8 mouse cellular contexts compared by ENCODE assay signal in the genomic region with DNA sequence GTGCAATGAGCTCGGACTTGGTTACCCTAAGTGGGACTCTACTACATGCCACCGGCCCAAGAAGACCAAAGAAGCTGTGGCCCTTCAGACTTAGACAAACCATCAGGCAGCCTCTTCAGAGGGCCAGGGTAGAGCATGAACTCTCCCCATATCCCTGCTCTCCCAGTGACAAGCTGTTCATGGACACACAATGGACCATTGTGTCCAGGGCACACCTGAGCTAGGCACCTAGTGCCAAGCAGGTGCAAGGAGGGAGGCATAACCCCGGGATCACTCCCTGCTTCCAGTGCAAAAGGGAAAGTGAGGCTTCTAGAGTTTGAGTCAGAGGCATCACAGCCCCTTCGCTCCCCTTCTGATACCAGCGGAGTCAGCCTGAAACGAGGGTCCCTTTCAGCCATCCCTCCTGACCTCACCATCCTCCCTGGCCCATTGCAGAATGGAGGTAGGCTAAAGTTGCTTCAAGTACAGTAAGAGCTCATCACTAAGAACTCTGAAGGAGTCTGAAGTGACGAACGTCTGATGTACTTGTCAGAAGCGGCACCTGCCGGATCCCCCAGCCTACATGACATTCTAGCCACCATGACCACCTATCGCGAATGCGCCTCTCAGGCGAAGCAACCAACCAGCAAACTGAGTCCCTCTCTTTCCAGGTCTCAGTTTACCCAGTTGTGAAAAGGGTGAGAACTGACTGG. TPM values are rescaled to one million over a fixed set of nuclear protein-coding genes. Genes with fewer than 3 reads are reported as not detected.
DNase-seq lines count a peak whose midpoint lies in the region; ATAC-seq and TF ChIP-seq lines count a peak whose summit lies in the region.

No protein-coding gene starts in this region.

- peak overlapping the region; percentile 76 for H3K4me3 ChIP-seq in kidney, embryonic 15.5 days (replicated peaks)
- H3K4me3 ChIP-seq in bone marrow, adult 2 months (replicated peaks; ENCODE audit: control insufficient read depth, low read depth, low read length) = peak overlapping the region; percentile 77
- peak overlapping the region; percentile 72 for H3K4me3 ChIP-seq in hindbrain, embryonic 14.5 days (replicated peaks; ENCODE audit: low read length)
- peak overlapping the region; percentile 70 for H3K4me3 ChIP-seq in midbrain, embryonic 14.5 days (replicated peaks; ENCODE audit: low read depth, low read length)

- H3K27ac ChIP-seq in kidney, embryonic 15.5 days = peak overlapping the region; percentile 61; the same call in 1 of the 2 replicates
- H3K27ac ChIP-seq in bone marrow, adult 2 months (ENCODE audit: control insufficient read depth, insufficient read depth, low read depth, low read length, poor library complexity) = peak overlapping the region; percentile 73
- no peak overlapping the region for H3K27ac ChIP-seq in hindbrain, embryonic 14.5 days
- no peak overlapping the region for H3K27ac ChIP-seq in midbrain, embryonic 14.5 days (replicated peaks; ENCODE audit: low read depth, low read length)

- no peak for DNase-seq in kidney, adult 18-20 months
- DNase-seq in hindbrain, embryonic 14.5 days (ENCODE audit: low spot score) = no peak
- no peak for DNase-seq in midbrain, embryonic 14.5 days
- no peak for DNase-seq in gastrocnemius, postnatal 25 days
- DNase-seq in cerebellum, adult 11 months = no peak
- DNase-seq in thymus, postnatal 4 days = no peak

- TF ChIP-seq POLR2A in bone marrow, adult 2 months (IDR thresholded peaks at IDR 0.05; ENCODE audit: borderline replicate concordance, control insufficient read depth, low read depth, low read length) = no peak

- ATAC-seq in kidney, embryonic 15.5 days (replicated peaks; ENCODE audit: low FRiP score) = no peak
- no peak for ATAC-seq in hindbrain, embryonic 14.5 days (ENCODE audit: low FRiP score)
- ATAC-seq in midbrain, embryonic 14.5 days (ENCODE audit: low FRiP score, low TSS enrichment) = no peak

- H3K27me3 ChIP-seq in kidney, embryonic 15.5 days = peaks cover 18% of the 10 kb centered on the region; the same call in 1 of the 2 replicates
- peaks cover 24% of the 10 kb centered on the region for H3K27me3 ChIP-seq in hindbrain, embryonic 14.5 days (ENCODE audit: control insufficient read depth, insufficient read depth, low read length)
- peaks cover 12% of the 10 kb centered on the region; the same call in 1 of the 2 replicates for H3K27me3 ChIP-seq in midbrain, embryonic 14.5 days (ENCODE audit: control insufficient read depth, insufficient read depth, low read length)

- no peak for TF ChIP-seq CTCF in bone marrow, adult 2 months (IDR thresholded peaks at IDR 0.05; ENCODE audit: control insufficient read depth, insufficient read depth, low read length)

- H3K9ac ChIP-seq in kidney, embryonic 15.5 days = peak overlapping the region; percentile 75
- H3K9ac ChIP-seq in hindbrain, embryonic 14.5 days = peak overlapping the region; percentile 66
- H3K9ac ChIP-seq in midbrain, embryonic 14.5 days (replicated peaks; ENCODE audit: low read length) = peak overlapping the region; percentile 67; the same call in 1 of the 2 replicates

- H3K36me3 ChIP-seq in kidney, embryonic 15.5 days = no peaks in the 10 kb centered on the region
- no peaks in the 10 kb centered on the region for H3K36me3 ChIP-seq in hindbrain, embryonic 14.5 days (replicated peaks; ENCODE audit: control insufficient read depth, insufficient read depth)
- H3K36me3 ChIP-seq in midbrain, embryonic 14.5 days (ENCODE audit: control insufficient read depth, insufficient read depth, low read length) = no peaks in the 10 kb centered on the region

- H3K4me1 ChIP-seq in kidney, embryonic 15.5 days = peaks cover 53% of the 10 kb centered on the region
- H3K4me1 ChIP-seq in bone marrow, adult 2 months (ENCODE audit: control insufficient read depth, insufficient read depth, low read length) = peaks cover 11% of the 10 kb centered on the region
- H3K4me1 ChIP-seq in hindbrain, embryonic 14.5 days (replicated peaks; ENCODE audit: control insufficient read depth, insufficient read depth, low read length) = peaks cover 38% of the 10 kb centered on the region
- H3K4me1 ChIP-seq in midbrain, embryonic 14.5 days (ENCODE audit: control insufficient read depth, insufficient read depth, low read length) = peaks cover 47% of the 10 kb centered on the region

- 19% methylated on average over 14 of the region's 14 CpGs for WGBS in kidney, embryonic 15.5 days
- WGBS in bone marrow, adult 2 months = 3% methylated on average over 14 of the region's 14 CpGs
- WGBS in hindbrain, embryonic 14.5 days = 17% methylated on average over 14 of the region's 14 CpGs
- WGBS in midbrain, embryonic 14.5 days = 21% methylated on average over 14 of the region's 14 CpGs

- H3K4me2 ChIP-seq in kidney, embryonic 15.5 days = peak overlapping the region; percentile 98
- H3K4me2 ChIP-seq in hindbrain, embryonic 14.5 days (replicated peaks) = peak overlapping the region; percentile 98
- H3K4me2 ChIP-seq in midbrain, embryonic 14.5 days (ENCODE audit: low read length) = peak overlapping the region; percentile 98

- no peaks in the 10 kb centered on the region for H3K9me3 ChIP-seq in kidney, embryonic 15.5 days (replicated peaks)
- no peaks in the 10 kb centered on the region for H3K9me3 ChIP-seq in hindbrain, embryonic 14.5 days (ENCODE audit: control insufficient read depth, low read length)
- H3K9me3 ChIP-seq in midbrain, embryonic 14.5 days (ENCODE audit: control insufficient read depth, low read length) = no peaks in the 10 kb centered on the region

RNA-seq across cellular contexts. Expression of a gene that starts 0.9 kb away (rescaled TPM):
- 3.7 and 5.5 TPM in 2 replicates for polyA plus RNA-seq in kidney, embryonic 15.5 days (2015; fragmentation: Nextera tagmentation; extraction: Ambion mirVana)
- 46.2 and 119 TPM in 2 replicates for polyA plus RNA-seq in bone marrow, adult 2 months (2011; ENCODE audit: insufficient read depth, insufficient read length, low replicate concordance, missing spikeins)
- 2.2 and 4.0 TPM in 2 replicates for polyA plus RNA-seq in hindbrain, embryonic 14.5 days (2014; fragmentation: Nextera tagmentation; extraction: Ambion mirVana)
- 3.6 and 5.3 TPM in 2 replicates for polyA plus RNA-seq in midbrain, embryonic 14.5 days (2014; fragmentation: Nextera tagmentation; extraction: Ambion mirVana)
- total RNA-seq in gastrocnemius, postnatal 25 days (2021) = 1 to 10 TPM; 2.9 to 3.2 TPM

RNA-seq across cellular contexts. Expression of a gene that starts 3.2 kb away (rescaled TPM):
- 151 and 157 TPM in 2 replicates for polyA plus RNA-seq in kidney, embryonic 15.5 days (2015; fragmentation: Nextera tagmentation; extraction: Ambion mirVana)
- 90.8 and 168 TPM in 2 replicates for polyA plus RNA-seq in bone marrow, adult 2 months (2011; ENCODE audit: insufficient read depth, insufficient read length, low replicate concordance, missing spikeins)
- 84.6 and 97.6 TPM in 2 replicates for polyA plus RNA-seq in hindbrain, embryonic 14.5 days (2014; fragmentation: Nextera tagmentation; extraction: Ambion mirVana)
- polyA plus RNA-seq in midbrain, embryonic 14.5 days (2014; fragmentation: Nextera tagmentation; extraction: Ambion mirVana) = 106 and 122 TPM in 2 replicates
- total RNA-seq in gastrocnemius, postnatal 25 days (2021) = 10 to 100 TPM; 46.9 to 47.1 TPM

RNA-seq across cellular contexts. Expression of a gene that starts 28.9 kb away (rescaled TPM):
- 55.2 and 56.4 TPM in 2 replicates for polyA plus RNA-seq in kidney, embryonic 15.5 days (2015; fragmentation: Nextera tagmentation; extraction: Ambion mirVana)
- polyA plus RNA-seq in bone marrow, adult 2 months (2011; ENCODE audit: insufficient read depth, insufficient read length, low replicate concordance, missing spikeins) = 13.3 and 23.7 TPM in 2 replicates
- 16.4 and 16.8 TPM in 2 replicates for polyA plus RNA-seq in hindbrain, embryonic 14.5 days (2014; fragmentation: Nextera tagmentation; extraction: Ambion mirVana)
- 22.2 and 33.7 TPM in 2 replicates for polyA plus RNA-seq in midbrain, embryonic 14.5 days (2014; fragmentation: Nextera tagmentation; extraction: Ambion mirVana)
- under 1 TPM; 0.80 to 0.87 TPM for total RNA-seq in gastrocnemius, postnatal 25 days (2021)

Comparison
In these comparisons a context has a peak if more than half of its experiments do, and no peak if none do; other contexts are left out.
1. H3K27ac ChIP-seq: peak in kidney, embryonic 15.5 days (single experiment) and bone marrow, adult 2 months (single experiment); none in hindbrain, embryonic 14.5 days (single experiment) and midbrain, embryonic 14.5 days (single experiment).
2. Peak in every context shown above with its lines, with median percentiles within 50 percentile points of each other: H3K4me2 ChIP-seq, H3K4me3 ChIP-seq and H3K9ac ChIP-seq.